In the genomic region with DNA sequence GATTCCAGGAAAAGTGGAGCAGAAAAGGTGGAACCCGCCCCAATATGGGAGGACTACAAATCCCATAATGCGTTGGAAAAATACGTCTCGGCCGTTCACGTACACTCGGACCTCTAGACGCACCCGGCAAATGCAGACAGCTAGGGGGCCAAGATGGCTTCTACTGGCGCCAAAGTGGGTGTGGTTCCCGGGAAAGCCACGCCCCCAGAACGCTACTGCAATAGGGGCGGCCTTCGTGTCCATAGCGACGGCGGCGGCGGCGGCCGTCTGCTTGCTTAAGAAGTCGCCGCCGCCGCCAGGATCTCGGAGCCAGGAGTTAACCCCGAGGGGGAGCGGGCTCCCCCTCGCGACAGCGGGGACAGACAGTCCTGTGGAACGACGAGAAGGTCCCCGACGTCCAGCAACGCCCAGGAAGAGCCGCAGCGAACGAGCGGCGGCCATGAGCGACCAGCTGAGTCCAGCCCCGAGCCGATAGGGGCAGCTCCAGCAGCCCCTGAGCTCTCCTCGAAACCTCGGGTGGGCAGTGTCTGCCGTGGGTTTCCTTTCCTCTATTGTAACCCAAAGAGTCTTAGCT, we compare ENCODE assay signal across 8 mouse cellular contexts. TPM values are rescaled to one million over a fixed set of nuclear protein-coding genes. Genes with fewer than 3 reads are reported as not detected.
A peak's percentile ranks its signal among the peaks of the same experiment; 100 is the strongest.
DNase-seq lines count a peak whose midpoint lies in the region; ATAC-seq and TF ChIP-seq lines count a peak whose summit lies in the region.

A gene (plus strand): TSS at position 229 of the 574 bp plus-strand sequence.

- ATAC-seq in cerebellum, adult (ENCODE audit: insufficient number of reproducible peaks, low FRiP score, low TSS enrichment) = peak; percentile 98
- ATAC-seq in forebrain, embryonic 13.5 days = peak; percentile 97
- ATAC-seq in neural tube, embryonic 15.5 days (ENCODE audit: low FRiP score) = peak; percentile 98

- H3K4me3 ChIP-seq in ES-Bruce4 (ENCODE audit: low read depth, low read length) = peak within 1 kb of the TSS; percentile 67
- peak within 1 kb of the TSS; percentile 58 for H3K4me3 ChIP-seq in forebrain, embryonic 13.5 days
- peak within 1 kb of the TSS; percentile 64 for H3K4me3 ChIP-seq in neural tube, embryonic 15.5 days (replicated peaks)

- peak; percentile 16 for TF ChIP-seq CTCF in ES-Bruce4 (IDR thresholded peaks at IDR 0.05; ENCODE audit: low read depth, low read length)

- peak within 1 kb of the TSS; percentile 67 for H3K9ac ChIP-seq in ES-Bruce4 (ENCODE audit: low read depth, poor library complexity, severe bottlenecking)
- H3K9ac ChIP-seq in forebrain, embryonic 13.5 days = peak within 1 kb of the TSS; percentile 73
- peak within 1 kb of the TSS; percentile 69 for H3K9ac ChIP-seq in neural tube, embryonic 15.5 days (replicated peaks)

- H3K27me3 ChIP-seq in ES-Bruce4 (ENCODE audit: control insufficient read depth, insufficient read depth, low read length, poor library complexity, severe bottlenecking) = no peaks in the 10 kb centered on the region
- no peaks in the 10 kb centered on the region for H3K27me3 ChIP-seq in forebrain, embryonic 13.5 days
- no peaks in the 10 kb centered on the region for H3K27me3 ChIP-seq in neural tube, embryonic 15.5 days (replicated peaks)

- no peak for TF ChIP-seq POLR2A in ES-Bruce4 (IDR thresholded peaks at IDR 0.05; ENCODE audit: insufficient read depth, low read length)

- H3K9me3 ChIP-seq in ES-Bruce4 (replicated peaks; ENCODE audit: control insufficient read depth, insufficient read depth, low read length, poor library complexity, severe bottlenecking) = no peaks in the 10 kb centered on the region
- no peaks in the 10 kb centered on the region for H3K9me3 ChIP-seq in forebrain, embryonic 13.5 days (replicated peaks)
- H3K9me3 ChIP-seq in neural tube, embryonic 15.5 days (replicated peaks) = no peaks in the 10 kb centered on the region

- TF ChIP-seq EP300 in ES-Bruce4 (IDR thresholded peaks at IDR 0.05; ENCODE audit: insufficient read depth, low read depth, low read length) = no peak

- WGBS in forebrain, embryonic 13.5 days = under 1% methylated on average over 48 of the region's 48 CpGs
- WGBS in neural tube, embryonic 15.5 days = under 1% methylated on average over 48 of the region's 48 CpGs

- peak within 1 kb of the TSS; percentile 66 for H3K4me2 ChIP-seq in forebrain, embryonic 13.5 days
- H3K4me2 ChIP-seq in neural tube, embryonic 15.5 days = peak within 1 kb of the TSS; percentile 62

- H3K36me3 ChIP-seq in ES-Bruce4 (ENCODE audit: control insufficient read depth, insufficient read depth, low read length, poor library complexity, severe bottlenecking) = no peaks in the 10 kb centered on the region
- no peaks in the 10 kb centered on the region for H3K36me3 ChIP-seq in forebrain, embryonic 13.5 days (ENCODE audit: poor library complexity, severe bottlenecking)
- 0 out of 2 replicates have a peak, but pooled peaks cover 3% of the 10 kb centered on the region for H3K36me3 ChIP-seq in neural tube, embryonic 15.5 days

- H3K4me1 ChIP-seq in ES-Bruce4 (ENCODE audit: control insufficient read depth, insufficient read depth, low read length) = peaks cover 2% of the 10 kb centered on the region
- H3K4me1 ChIP-seq in forebrain, embryonic 13.5 days = no peaks in the 10 kb centered on the region
- 0 out of 2 replicates have a peak, but pooled peaks cover 5% of the 10 kb centered on the region for H3K4me1 ChIP-seq in neural tube, embryonic 15.5 days

- peak; percentile 97 to 98 for DNase-seq in heart, postnatal 14 days
- peak; percentile 97 for DNase-seq in layer of hippocampus, adult 11-12 months (ENCODE audit: low spot score)
- peak; percentile 98 for DNase-seq in lung, adult 18-20 months
- DNase-seq in testis, postnatal 14 days (ENCODE audit: low spot score) = peak; percentile 98

- intact Hi-C loops in heart, postnatal 14 days (cut with DNase I) = no loop called here

- H3K27ac ChIP-seq in ES-Bruce4 (ENCODE audit: insufficient read depth, low read length) = no peak within 1 kb of the TSS
- H3K27ac ChIP-seq in forebrain, embryonic 13.5 days = peak within 1 kb of the TSS; percentile 69
- peak within 1 kb of the TSS; percentile 89 for H3K27ac ChIP-seq in neural tube, embryonic 15.5 days (replicated peaks)

RNA-seq across cellular contexts. Expression of the gene that starts here (rescaled TPM):
- polyA plus RNA-seq in ES-Bruce4 (2011; ENCODE audit: insufficient read depth, insufficient read length, low read depth, missing spikeins) = 0.84 and 1.2 TPM in 2 replicates
- 0.97 and 1.8 TPM in 2 replicates for polyA plus RNA-seq in forebrain, embryonic 13.5 days (2015; fragmentation: Nextera tagmentation; extraction: Ambion mirVana)
- total RNA-seq in heart, postnatal 14 days (2021) = under 1 TPM; 0.46 to 0.55 TPM
- polyA plus RNA-seq in neural tube, embryonic 15.5 days (2015; fragmentation: Nextera tagmentation; extraction: Ambion mirVana) = 2.0 and 2.4 TPM in 2 replicates

Comparison
In these comparisons a context has a peak if more than half of its experiments do, and no peak if none do; other contexts are left out.
1. Peak in DNase-seq in heart, postnatal 14 days; RNA of the gene not detected or under 1 TPM.